ENCODE assay signal across 8 mouse cellular contexts in the genomic region with DNA sequence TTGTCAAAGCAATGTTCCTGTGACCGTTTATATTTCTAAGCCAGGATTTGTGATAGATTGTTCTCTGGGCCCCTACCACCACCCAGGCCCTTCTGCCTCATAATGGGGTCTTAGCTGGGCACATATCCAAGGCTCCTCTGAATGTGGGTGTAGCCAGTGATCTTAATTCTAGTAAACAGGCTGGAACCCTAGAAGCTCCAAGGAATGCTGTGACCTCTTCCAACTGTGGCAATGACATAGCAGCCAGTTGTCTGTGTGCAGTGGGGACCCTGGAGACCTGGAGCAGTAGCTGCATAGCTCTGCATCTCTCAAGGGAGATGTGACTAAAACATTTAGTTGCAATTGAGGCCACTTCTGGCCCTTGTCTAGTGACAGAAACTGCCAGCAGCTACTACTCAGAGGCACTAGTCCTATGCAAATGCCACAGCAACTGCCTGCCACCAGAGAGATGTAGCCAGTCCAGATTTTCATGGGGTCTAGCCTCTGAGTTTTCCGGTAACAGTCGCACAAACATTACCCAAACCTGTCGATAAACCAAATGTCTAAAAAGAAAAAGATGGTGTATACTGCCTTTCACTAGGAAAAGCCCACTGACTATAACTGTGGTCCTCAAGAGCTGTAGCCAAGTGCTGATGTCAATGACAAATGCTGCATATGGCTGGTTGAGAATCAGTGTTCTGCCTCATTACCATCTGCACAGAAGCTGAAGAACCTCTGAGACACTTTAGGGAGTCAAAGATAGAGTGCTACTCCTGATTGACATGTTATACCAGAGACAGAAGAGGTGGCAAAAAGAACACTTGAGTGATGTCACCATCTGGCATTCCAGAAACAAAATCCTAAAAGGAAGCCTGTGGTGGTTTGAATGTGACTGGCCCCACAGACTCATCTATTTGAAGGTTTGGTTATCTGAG.
A peak's percentile ranks its signal among the peaks of the same experiment; 100 is the strongest.
DNase-seq lines count a peak whose midpoint lies in the region; ATAC-seq lines count a peak whose summit lies in the region.

No protein-coding gene starts in this region.

- no peaks in the 10 kb centered on the region for H3K36me3 ChIP-seq in intestine, embryonic 15.5 days
- H3K36me3 ChIP-seq in intestine, embryonic 16.5 days (ENCODE audit: control insufficient read depth, insufficient read depth, low read length), result no peaks in the 10 kb centered on the region
- no peaks in the 10 kb centered on the region for H3K36me3 ChIP-seq in embryonic facial prominence, embryonic 14.5 days (ENCODE audit: control insufficient read depth, insufficient read depth, low read length)
- no peaks in the 10 kb centered on the region for H3K36me3 ChIP-seq in hindbrain, embryonic 15.5 days

- peaks cover 13% of the 10 kb centered on the region for H3K4me1 ChIP-seq in intestine, embryonic 15.5 days (replicated peaks)
- H3K4me1 ChIP-seq in intestine, embryonic 16.5 days (ENCODE audit: control insufficient read depth, insufficient read depth, low read length), result peaks cover 5% of the 10 kb centered on the region
- peaks cover 35% of the 10 kb centered on the region for H3K4me1 ChIP-seq in embryonic facial prominence, embryonic 14.5 days (ENCODE audit: control insufficient read depth, insufficient read depth, low read length)
- peaks cover 50% of the 10 kb centered on the region for H3K4me1 ChIP-seq in hindbrain, embryonic 15.5 days (replicated peaks)

- no peak overlapping the region for H3K4me3 ChIP-seq in intestine, embryonic 15.5 days (replicated peaks)
- no peak overlapping the region for H3K4me3 ChIP-seq in intestine, embryonic 16.5 days (ENCODE audit: low read length)
- no peak overlapping the region for H3K4me3 ChIP-seq in embryonic facial prominence, embryonic 14.5 days (ENCODE audit: low read depth, low read length)
- H3K4me3 ChIP-seq in hindbrain, embryonic 15.5 days, result no peak overlapping the region

- no peaks in the 10 kb centered on the region for H3K9me3 ChIP-seq in intestine, embryonic 15.5 days
- no peaks in the 10 kb centered on the region for H3K9me3 ChIP-seq in intestine, embryonic 16.5 days (ENCODE audit: control insufficient read depth, low read length)
- no peaks in the 10 kb centered on the region for H3K9me3 ChIP-seq in embryonic facial prominence, embryonic 14.5 days (ENCODE audit: control insufficient read depth, low read length)
- H3K9me3 ChIP-seq in hindbrain, embryonic 15.5 days, result no peaks in the 10 kb centered on the region

- H3K9ac ChIP-seq in intestine, embryonic 15.5 days, result no peak overlapping the region
- H3K9ac ChIP-seq in intestine, embryonic 16.5 days (ENCODE audit: low read depth, low read length), result no peak overlapping the region
- H3K9ac ChIP-seq in embryonic facial prominence, embryonic 14.5 days (ENCODE audit: low read depth, low read length), result no peak overlapping the region
- H3K9ac ChIP-seq in hindbrain, embryonic 15.5 days, result no peak overlapping the region

- H3K27ac ChIP-seq in intestine, embryonic 15.5 days, result peak overlapping the region; percentile 9; the same call in 1 of the 2 replicates
- H3K27ac ChIP-seq in intestine, embryonic 16.5 days (ENCODE audit: low read length), result no peak overlapping the region
- H3K27ac ChIP-seq in embryonic facial prominence, embryonic 14.5 days (replicated peaks; ENCODE audit: low read depth, low read length), result no peak overlapping the region
- H3K27ac ChIP-seq in hindbrain, embryonic 15.5 days (replicated peaks), result peak overlapping the region; percentile 23

- H3K27me3 ChIP-seq in intestine, embryonic 15.5 days (replicated peaks), result no peaks in the 10 kb centered on the region
- no peaks in the 10 kb centered on the region for H3K27me3 ChIP-seq in intestine, embryonic 16.5 days (replicated peaks; ENCODE audit: control insufficient read depth, insufficient read depth, low read length)
- no peaks in the 10 kb centered on the region for H3K27me3 ChIP-seq in embryonic facial prominence, embryonic 14.5 days (replicated peaks; ENCODE audit: control insufficient read depth, insufficient read depth, low read length)
- no peaks in the 10 kb centered on the region for H3K27me3 ChIP-seq in hindbrain, embryonic 15.5 days

- 76% methylated on average over 4 of the region's 4 CpGs for WGBS in intestine, embryonic 15.5 days
- WGBS in intestine, embryonic 16.5 days, result 76% methylated on average over 4 of the region's 4 CpGs
- WGBS in embryonic facial prominence, embryonic 14.5 days, result 71% methylated on average over 4 of the region's 4 CpGs
- WGBS in hindbrain, embryonic 15.5 days, result 70% methylated on average over 4 of the region's 4 CpGs

- peak; percentile 36 for DNase-seq in brain, adult 2 months (ENCODE audit: low read depth, low spot score)
- DNase-seq in embryonic facial prominence, embryonic 14.5 days (ENCODE audit: low spot score), result peak; percentile 41
- no peak for DNase-seq in ovary, adult 18-20 months (ENCODE audit: low spot score)
- DNase-seq in layer of hippocampus, adult 9-11 months, result no peak
- DNase-seq in spleen, adult 18-20 months, result no peak

- ATAC-seq in intestine, embryonic 15.5 days, result no peak
- ATAC-seq in intestine, embryonic 16.5 days, result no peak
- no peak for ATAC-seq in embryonic facial prominence, embryonic 14.5 days (ENCODE audit: low read depth)
- no peak for ATAC-seq in hindbrain, embryonic 15.5 days (ENCODE audit: low FRiP score, low read depth)

- no peak overlapping the region for H3K4me2 ChIP-seq in intestine, embryonic 15.5 days (replicated peaks)
- no peak overlapping the region for H3K4me2 ChIP-seq in intestine, embryonic 16.5 days (ENCODE audit: low read depth, low read length)
- H3K4me2 ChIP-seq in embryonic facial prominence, embryonic 14.5 days (ENCODE audit: low read depth, low read length), result no peak overlapping the region
- no peak overlapping the region for H3K4me2 ChIP-seq in hindbrain, embryonic 15.5 days

Comparison
In these comparisons a context has a peak if more than half of its experiments do, and no peak if none do; other contexts are left out.
1. H3K27ac ChIP-seq: peak in intestine, embryonic 15.5 days (single experiment) and hindbrain, embryonic 15.5 days (single experiment); none in intestine, embryonic 16.5 days (single experiment) and embryonic facial prominence, embryonic 14.5 days (single experiment).
2. DNase-seq: peak in brain, adult 2 months (single experiment) and embryonic facial prominence, embryonic 14.5 days (single experiment); none in ovary, adult 18-20 months (single experiment), layer of hippocampus, adult 9-11 months (single experiment) and spleen, adult 18-20 months (0 of 2).